Mouse (Mus musculus) ES-E14 (cell line): ENCODE results near the gene Gcg. TPM values are rescaled to one million over a fixed set of nuclear protein-coding genes. Genes with fewer than 3 reads are reported as not detected.

Experiments used
- DNase-seq: peaks from one replicate; pipeline ENCODE4 v3.0.0-alpha.2; 2013; ENCODE audit warnings: low read depth, low spot score
- H3K27ac ChIP-seq: 2 replicates; pipeline ENCODE4 v1.5.1; 2012; ENCODE audit warnings: low read depth, mild to moderate bottlenecking, low read length, moderate library complexity, mixed read lengths; ENCODE audit not compliant: poor library complexity, insufficient read depth, severe bottlenecking
- H3K36me3 ChIP-seq: 2 replicates; pipeline ENCODE4 v1.6.1; 2012; ENCODE audit warnings: mild to moderate bottlenecking, low read length, moderate library complexity, mixed read lengths; ENCODE audit not compliant: control insufficient read depth, poor library complexity, insufficient read depth, severe bottlenecking
- H3K4me1 ChIP-seq, 2 experiments: fragments of 150-350 bp in 1 of 2; sonication (generic) in 1 of 2; 2 replicates each; pipeline ENCODE4 v1.6.1; 2012; ENCODE audit warnings: low read length in 2 of 2, mild to moderate bottlenecking in 1 of 2, mixed read lengths in 1 of 2; ENCODE audit not compliant: control insufficient read depth in 2 of 2, insufficient read depth in 2 of 2, poor library complexity in 1 of 2
- H3K4me3 ChIP-seq, 2 experiments: fragments of 150-350 bp in 1 of 2; sonication (generic) in 1 of 2; 2 replicates each; pipeline ENCODE4 v1.5.1; 2012; ENCODE audit warnings: low read length in 2 of 2, low read depth in 1 of 2, mild to moderate bottlenecking in 1 of 2, mixed read lengths in 1 of 2; ENCODE audit not compliant: insufficient read depth in 1 of 2, poor library complexity in 1 of 2, severe bottlenecking in 1 of 2
- H3K9ac ChIP-seq: 2 replicates; pipeline ENCODE4 v1.6.1; 2012; ENCODE audit warnings: low read depth, mild to moderate bottlenecking, low read length, mixed read lengths; ENCODE audit not compliant: poor library complexity, insufficient read depth, severe bottlenecking
- H3K9me3 ChIP-seq: fragments of 150-350 bp; sonication (generic); 2 replicates; pipeline ENCODE4 v1.6.1; 2012; ENCODE audit warnings: low read depth, mild to moderate bottlenecking, low read length; ENCODE audit not compliant: control insufficient read depth, insufficient read depth
- CHD2 ChIP-seq: IDR thresholded peaks from 2 replicates; pipeline ENCODE4 v1.6.1; 2014; ENCODE audit warnings: mild to moderate bottlenecking, low read depth, low read length, inconsistent platforms
- HCFC1 ChIP-seq: IDR thresholded peaks from 2 replicates; pipeline ENCODE4 v1.6.1; 2012; ENCODE audit warnings: low read length, inconsistent platforms, borderline replicate concordance; ENCODE audit not compliant: insufficient read depth
- MAFK ChIP-seq: IDR thresholded peaks from 2 replicates; pipeline ENCODE4 v1.6.1; 2014; ENCODE audit warnings: mild to moderate bottlenecking, low read depth, low read length, inconsistent platforms; ENCODE audit not compliant: insufficient read depth
- ZC3H11A ChIP-seq: IDR thresholded peaks from 2 replicates; pipeline ENCODE4 v1.6.1; 2012; ENCODE audit warnings: low read depth, mild to moderate bottlenecking, inconsistent platforms, low read length, borderline replicate concordance
- ZNF384 ChIP-seq: IDR thresholded peaks from 2 replicates; pipeline ENCODE4 v1.6.1; 2012; ENCODE audit warnings: low read depth, low read length, inconsistent platforms
- in situ Hi-C, 2 experiments: fragments of 600-800 bp; cut with MboI; formaldehyde crosslinking; loops; one replicate each; pipeline ENCODE4 v1.15.1; 2025; ENCODE audit warnings: low sequenced_read_pairs in 2 of 2, inconsistent platforms in 1 of 2; ENCODE audit not compliant: unreplicated experiment in 2 of 2
- total RNA-seq: library from RNA; depleted of rRNA; stranded (reverse); fragments of 300-350 nt; gene quantifications from 2 replicates; pipeline ENCODE4 v1.2.3, GENCODE M21; 2012

Gcg gene
- total RNA-seq, 1 experiment, result not detected

GRCm38 (mm10) chr2:62450364-62450763, 33.1 kb downstream of the Gcg start:
- H3K9me3 ChIP-seq, result no peaks in the 10 kb centered on the region
- no peaks in the 10 kb centered on the region for H3K4me1 ChIP-seq
- H3K36me3 ChIP-seq, result no peaks in the 10 kb centered on the region
- TF ChIP-seq ZC3H11A (no peak), MAFK (no peak), HCFC1 (no peak)
- no peak overlapping the region for H3K4me3 ChIP-seq
- DNase-seq, result no peak
- no peak overlapping the region for H3K9ac ChIP-seq
- in situ Hi-C loops, result loop anchor here in 1 of 2 experiments (25.0 kb wide), 1 partner anchor 463 kb away; no protein-coding TSS in a partner anchor
- H3K27ac ChIP-seq, result no peak overlapping the region

DNA sequence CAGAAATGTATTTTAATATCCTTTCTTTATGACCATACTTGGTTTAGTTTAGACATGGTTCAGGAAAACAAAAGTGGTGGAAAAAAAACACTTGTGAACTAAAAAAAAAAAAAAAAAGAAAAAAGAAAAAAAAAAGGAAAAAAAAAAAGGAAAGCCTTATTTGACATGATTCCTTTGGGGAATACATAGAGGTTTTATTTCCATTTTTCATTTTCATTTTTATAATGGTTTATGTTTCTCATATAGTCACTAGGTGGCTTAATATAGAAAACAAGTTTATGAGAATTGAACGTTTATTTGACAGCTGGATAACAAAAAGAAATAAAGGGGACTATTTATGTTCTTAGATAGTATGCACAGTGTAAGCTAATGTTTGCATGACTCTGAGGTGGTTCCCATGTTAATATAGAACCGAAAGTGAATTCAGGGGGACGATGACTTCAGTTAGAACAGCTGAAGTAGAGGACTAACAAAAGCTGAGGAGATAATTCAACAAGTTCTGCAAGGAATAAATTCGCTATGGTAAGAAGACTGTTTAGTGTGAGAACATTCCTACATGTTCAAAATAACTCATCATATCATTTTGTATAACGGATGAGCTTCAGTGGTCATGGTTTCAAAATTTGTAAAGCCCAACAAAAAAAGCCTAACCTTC, 33.6 kb downstream of the Gcg start:
- Histone ChIP-seq H3K4me1 (no peaks in the 10 kb centered on the region), H3K9ac (no peak overlapping the region), H3K27ac (no peak overlapping the region), H3K4me3 (no peak overlapping the region), H3K36me3 (no peaks in the 10 kb centered on the region), H3K9me3 (no peaks in the 10 kb centered on the region)
- in situ Hi-C loops, result loop anchor here in 1 of 2 experiments (25.0 kb wide), 1 partner anchor 463 kb away; no protein-coding TSS in a partner anchor
- no peak for DNase-seq
- TF ChIP-seq HCFC1 (no peak), CHD2 (no peak), ZC3H11A (no peak), ZNF384 (no peak), MAFK (no peak)

- Histone ChIP-seq H3K4me1 (peaks cover 0 to 6% of the 10 kb centered on the region in 2 experiments; a peak in 2 of 4 replicates), H3K27ac (peak overlapping the region; percentile 33; the same call in 1 of the 2 replicates), H3K9ac (peak overlapping the region; percentile 43; the same call in 1 of the 2 replicates), H3K9me3 (no peaks in the 10 kb centered on the region), H3K36me3 (no peaks in the 10 kb centered on the region), H3K4me3 (peak overlapping the region; percentile 37 to 40; a peak in 3 of 4 replicates)
- in situ Hi-C loops, result no loop called here
- no peak for TF ChIP-seq ZNF384
- no peak for TF ChIP-seq ZC3H11A
- no peak for TF ChIP-seq CHD2
- no peak for TF ChIP-seq MAFK
- no peak for TF ChIP-seq HCFC1
- DNase-seq, result no peak
These were observed 42.5 kb downstream of the Gcg start for GRCm38 (mm10) chr2:62440802-62441544.

GRCm38 (mm10) chr2:62440083-62440482, 43.4 kb downstream of the Gcg start:
- TF ChIP-seq ZC3H11A (no peak), HCFC1 (no peak), ZNF384 (no peak), CHD2 (no peak), MAFK (no peak)
- Histone ChIP-seq H3K4me3 (no peak overlapping the region), H3K9ac (no peak overlapping the region), H3K36me3 (no peaks in the 10 kb centered on the region), H3K27ac (no peak overlapping the region), H3K4me1 (peaks cover 0 to 6% of the 10 kb centered on the region in 2 experiments; a peak in 2 of 4 replicates), H3K9me3 (no peaks in the 10 kb centered on the region)
- no peak for DNase-seq
- in situ Hi-C loops, result no loop called here

DNA sequence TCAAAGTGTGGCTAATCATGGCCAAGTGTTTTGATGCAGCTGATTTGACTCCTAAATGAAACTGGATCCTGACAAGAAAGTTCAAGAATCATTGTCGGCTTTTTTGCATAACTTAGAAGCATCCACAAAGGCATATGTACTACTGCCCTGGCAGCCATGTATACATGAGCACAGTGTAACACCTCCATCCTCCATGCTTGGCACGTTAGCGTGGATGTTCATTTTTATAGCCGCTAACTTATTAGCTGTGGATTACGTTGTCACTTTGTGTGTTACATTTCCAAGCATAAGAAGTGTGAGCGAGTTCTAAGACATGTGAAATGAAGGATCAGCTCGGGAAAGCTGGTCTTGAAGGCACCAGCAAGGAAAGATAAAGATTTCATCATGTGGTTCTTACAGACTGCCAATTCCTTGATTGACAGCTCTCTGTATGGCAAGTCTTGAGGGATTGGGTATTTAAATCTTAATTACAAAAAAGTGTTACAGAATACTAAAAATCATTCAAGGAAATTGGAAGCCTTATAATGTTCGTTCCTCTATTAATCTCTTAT, 52.1 kb downstream of the Gcg start:
- in situ Hi-C loops, result no loop called here
- Histone ChIP-seq H3K9ac (no peak overlapping the region), H3K9me3 (no peaks in the 10 kb centered on the region), H3K27ac (no peak overlapping the region), H3K4me3 (no peak overlapping the region), H3K4me1 (no peaks in the 10 kb centered on the region), H3K36me3 (no peaks in the 10 kb centered on the region)
- no peak for TF ChIP-seq ZC3H11A
- no peak for TF ChIP-seq MAFK
- no peak for TF ChIP-seq CHD2
- no peak for TF ChIP-seq ZNF384
- TF ChIP-seq HCFC1, result no peak
- no peak for DNase-seq
